Mouse (Mus musculus) lung, postnatal 0 days (tissue): ENCODE data around the gene Nudcd2.

Source experiments
- CTCF ChIP-seq: IDR thresholded peaks from 2 replicates; pipeline ENCODE4 v1.5.1; 2016; ENCODE audit warnings: antibody characterized with exemption, mild to moderate bottlenecking
- EP300 ChIP-seq: IDR thresholded peaks from 2 replicates; pipeline ENCODE4 v1.6.1; 2016; ENCODE audit warnings: antibody characterized with exemption, mild to moderate bottlenecking, control low read depth

DNA sequence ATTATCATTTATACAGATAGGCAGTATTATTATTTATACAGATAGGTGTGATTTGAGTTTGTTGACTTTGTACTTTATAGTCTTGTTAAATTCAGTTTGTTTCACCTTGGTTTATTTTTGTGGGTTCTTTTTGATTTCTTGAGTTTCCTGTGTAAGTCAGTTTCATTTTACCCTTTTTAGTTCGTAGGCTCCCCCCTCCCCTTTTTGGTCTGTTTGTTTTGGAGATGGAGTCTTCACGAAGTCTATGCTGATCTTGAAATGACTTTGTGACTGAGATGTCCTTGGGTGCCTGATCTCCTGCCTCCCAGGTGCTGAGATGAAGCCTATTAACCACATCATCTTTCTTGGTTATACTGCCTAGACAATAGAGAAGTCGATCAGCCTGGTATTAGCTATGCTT lies 10.9 kb downstream of the Nudcd2 start:
- TF ChIP-seq CTCF, result no peak
- TF ChIP-seq EP300, result no peak
